In the genomic region with DNA sequence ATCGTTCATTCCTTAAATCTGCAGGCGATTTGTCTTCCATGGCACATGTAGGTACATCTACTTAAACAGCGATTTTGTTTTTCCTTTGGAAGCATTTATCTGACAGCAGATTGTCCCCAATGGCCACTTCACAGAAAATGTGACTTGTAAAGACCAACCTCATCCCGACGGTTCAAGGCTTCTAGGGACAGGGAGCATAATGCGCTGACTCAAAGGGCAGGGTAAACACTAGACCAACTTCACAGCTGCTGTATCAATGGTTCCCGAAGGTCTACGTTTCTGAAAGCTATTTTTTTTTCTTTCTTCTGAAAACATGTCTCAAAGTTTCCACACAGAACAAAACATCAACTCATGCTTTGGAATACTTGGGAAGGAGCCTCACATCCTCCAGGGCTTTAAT, we compare ENCODE assay signal across 17 mouse cellular contexts.
"Had no signal": no experiment of that assay in that cellular context is flagged by ENCODE, and none has a peak within 500 bp of the region (broad histone marks: within the 10 kb centered on the region; RNA-seq: fewer than 3 reads in every experiment).

No protein-coding gene starts in this region.

- H3K27me3 ChIP-seq: lung, embryonic 15.5 days; megakaryocyte, embryonic 14.5 days; midbrain, embryonic 13.5 days; neural tube, embryonic 12.5 days; stomach, embryonic 15.5 days had no signal

- H3K4me2 ChIP-seq: lung, embryonic 15.5 days; midbrain, embryonic 11.5 days; midbrain, embryonic 13.5 days; midbrain, embryonic 15.5 days; neural tube, embryonic 12.5 days; stomach, embryonic 15.5 days had no signal

- H3K4me1 ChIP-seq: lung, embryonic 15.5 days; megakaryocyte, embryonic 14.5 days; midbrain, embryonic 15.5 days; neural tube, embryonic 12.5 days; stomach, embryonic 15.5 days had no signal

- DNase-seq: lung, adult 2 months; lung, postnatal 14 days; lung, postnatal 36 days; right cerebral cortex, postnatal 14 days; thymus, adult 2 months; thymus, postnatal 25 days; thymus, postnatal 4 days had no signal

- H3K27ac ChIP-seq: lung, embryonic 15.5 days; macrophage; midbrain, embryonic 13.5 days; midbrain, embryonic 15.5 days; neural tube, embryonic 12.5 days; stomach, embryonic 15.5 days; stomach, postnatal 0 days had no signal

- H3K9me3 ChIP-seq: lung, embryonic 15.5 days; midbrain, embryonic 13.5 days; midbrain, embryonic 15.5 days; neural tube, embryonic 12.5 days; stomach, embryonic 15.5 days had no signal

- ATAC-seq: lung, postnatal 0 days; midbrain, embryonic 13.5 days; midbrain, embryonic 15.5 days had no signal

- H3K36me3 ChIP-seq: lung, embryonic 15.5 days; midbrain, embryonic 13.5 days; midbrain, embryonic 15.5 days; neural tube, embryonic 12.5 days; stomach, embryonic 15.5 days had no signal

- H3K4me3 ChIP-seq: lung, embryonic 15.5 days; megakaryocyte, embryonic 14.5 days; midbrain, embryonic 13.5 days; midbrain, embryonic 15.5 days; neural tube, embryonic 12.5 days; stomach, embryonic 15.5 days had no signal

- H3K9ac ChIP-seq: lung, embryonic 15.5 days; midbrain, embryonic 13.5 days; midbrain, embryonic 15.5 days; neural tube, embryonic 12.5 days; stomach, embryonic 15.5 days had no signal
